Mouse (Mus musculus) midbrain, embryonic 16.5 days (tissue): ENCODE measurements around the gene Gm28305. TPM values are rescaled to one million over a fixed set of nuclear protein-coding genes. Genes with fewer than 3 reads are reported as not detected.

Experiments
- ATAC-seq: fragments of 200-750 bp; cut with Nextera tagmentation; 2 replicates; pipeline ENCODE4 v1.8.0; 2017; ENCODE audit warnings: moderate TSS enrichment
- H3K27ac ChIP-seq: fragments of 300-500 bp; sonication (generic); 2 replicates; pipeline ENCODE4 v1.5.1; 2014; ENCODE audit warnings: mild to moderate bottlenecking, low read length, mixed read lengths
- H3K27me3 ChIP-seq: fragments of 300-500 bp; sonication (generic); 2 replicates; pipeline ENCODE4 v1.6.1; 2014; ENCODE audit warnings: low read depth, low read length, mixed read lengths; ENCODE audit not compliant: control insufficient read depth, insufficient read depth
- H3K36me3 ChIP-seq: fragments of 300-500 bp; sonication (generic); 2 replicates; pipeline ENCODE4 v1.6.1; 2014; ENCODE audit warnings: mild to moderate bottlenecking, low read length, moderate library complexity, mixed read lengths; ENCODE audit not compliant: control insufficient read depth, insufficient read depth
- H3K4me1 ChIP-seq: fragments of 300-500 bp; sonication (generic); 2 replicates; pipeline ENCODE4 v1.6.1; 2014; ENCODE audit warnings: mild to moderate bottlenecking, low read length, mixed read lengths; ENCODE audit not compliant: control insufficient read depth, insufficient read depth
- H3K4me2 ChIP-seq: fragments of 300-500 bp; sonication (generic); 2 replicates; pipeline ENCODE4 v1.6.1; 2014; ENCODE audit warnings: mild to moderate bottlenecking, low read length, mixed read lengths
- H3K4me3 ChIP-seq: fragments of 300-500 bp; sonication (generic); 2 replicates; pipeline ENCODE4 v1.5.1; 2014; ENCODE audit warnings: low read depth, mild to moderate bottlenecking, low read length, moderate library complexity, mixed read lengths
- H3K9ac ChIP-seq: fragments of 300-500 bp; sonication (generic); 2 replicates; pipeline ENCODE4 v1.6.1; 2014; ENCODE audit warnings: low read depth, low read length, mixed read lengths
- H3K9me3 ChIP-seq: fragments of 300-500 bp; sonication (generic); replicated peaks from 2 replicates; pipeline ENCODE4 v1.6.1; 2014; ENCODE audit warnings: mild to moderate bottlenecking, low read length, mixed read lengths; ENCODE audit not compliant: control insufficient read depth, poor library complexity, severe bottlenecking
- WGBS: fragments of 180-500 bp; shearing (Covaris S2); extraction: QIAGEN DNeasy Blood & Tissue Kit; methylation state at CpG from one replicate; pipeline ENCODE4 v1.1.7; 2014; 5-methylcytosine and 5-hydroxymethylcytosine counted together
- polyA plus RNA-seq: library from polyadenylated mRNA; unstranded; fragments of >200 nt; fragmentation: Nextera tagmentation; extraction: Ambion mirVana; gene quantifications from 2 replicates; pipeline ENCODE4 v1.2.1, GENCODE M21; 2015

The Gm28305 gene
- polyA plus RNA-seq, 1 experiment from 2014 or later = not detected

DNA sequence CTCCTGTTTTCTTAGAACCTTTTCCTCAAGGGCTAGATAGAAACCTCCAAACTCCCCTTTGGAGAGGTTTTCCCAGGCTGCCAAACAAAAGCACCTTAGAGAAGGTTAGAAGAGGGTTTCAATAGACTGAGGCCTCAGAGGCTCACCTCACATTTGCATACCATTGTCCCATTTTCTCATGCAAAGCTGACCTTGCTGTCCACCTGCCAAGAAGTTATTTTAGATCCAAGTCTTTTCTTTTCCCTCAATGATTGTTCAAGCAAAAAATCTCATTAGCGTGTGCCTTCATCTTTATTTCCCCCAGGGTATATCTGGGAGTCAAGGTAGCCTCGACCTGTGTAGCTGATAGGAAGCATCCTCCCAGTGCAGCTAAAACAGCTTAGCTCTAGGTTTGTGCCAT, 62.4 kb downstream of the Gm28305 start:
- no peak for ATAC-seq
- no peaks in the 10 kb centered on the region for H3K36me3 ChIP-seq
- no peaks in the 10 kb centered on the region for H3K27me3 ChIP-seq
- no peak overlapping the region for H3K4me3 ChIP-seq
- H3K9me3 ChIP-seq = no peaks in the 10 kb centered on the region
- H3K9ac ChIP-seq = no peak overlapping the region
- WGBS = 27% methylated on average over 2 of the region's 2 CpGs
- no peak overlapping the region for H3K27ac ChIP-seq
- no peak overlapping the region for H3K4me2 ChIP-seq
- H3K4me1 ChIP-seq = no peaks in the 10 kb centered on the region; the same call in 1 of the 2 replicates

DNA sequence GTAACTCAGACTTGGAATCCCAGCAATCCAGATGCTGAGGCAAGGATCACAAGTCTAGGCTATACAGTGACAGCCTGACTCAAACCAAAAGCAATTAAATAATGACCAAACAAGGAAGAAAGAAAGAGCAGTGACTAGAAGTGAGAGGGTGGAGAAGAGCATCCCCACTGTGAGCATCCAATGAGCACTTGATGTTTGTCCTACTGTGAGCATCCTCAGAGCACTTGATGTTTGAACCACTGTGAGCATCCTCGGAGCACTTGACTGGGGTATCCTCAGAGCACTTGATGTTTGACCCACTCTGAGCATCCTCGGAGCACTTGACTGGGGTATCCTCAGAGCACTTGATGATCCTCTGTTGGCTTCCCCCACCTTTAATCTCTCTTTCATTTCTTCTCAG, 64.5 kb downstream of the Gm28305 start:
- H3K27ac ChIP-seq = no peak overlapping the region
- no peak overlapping the region for H3K4me2 ChIP-seq
- H3K4me3 ChIP-seq = no peak overlapping the region
- H3K9ac ChIP-seq = no peak overlapping the region
- no peaks in the 10 kb centered on the region; the same call in 1 of the 2 replicates for H3K4me1 ChIP-seq
- no peaks in the 10 kb centered on the region for H3K36me3 ChIP-seq
- WGBS = 87% methylated on average over 2 of the region's 2 CpGs
- ATAC-seq = no peak
- no peaks in the 10 kb centered on the region for H3K27me3 ChIP-seq
- H3K9me3 ChIP-seq = no peaks in the 10 kb centered on the region

- H3K9ac ChIP-seq = no peak overlapping the region
- 87% methylated on average over 9 of the region's 9 CpGs for WGBS
- no peaks in the 10 kb centered on the region; the same call in 1 of the 2 replicates for H3K4me1 ChIP-seq
- no peak for ATAC-seq
- H3K27ac ChIP-seq = no peak overlapping the region
- H3K4me2 ChIP-seq = no peak overlapping the region
- H3K27me3 ChIP-seq = no peaks in the 10 kb centered on the region
- no peaks in the 10 kb centered on the region for H3K9me3 ChIP-seq
- H3K36me3 ChIP-seq = no peaks in the 10 kb centered on the region
- H3K4me3 ChIP-seq = no peak overlapping the region
These were observed 66.5 kb downstream of the Gm28305 start for GRCm38 (mm10) chr9:104106930-104107329.

DNA sequence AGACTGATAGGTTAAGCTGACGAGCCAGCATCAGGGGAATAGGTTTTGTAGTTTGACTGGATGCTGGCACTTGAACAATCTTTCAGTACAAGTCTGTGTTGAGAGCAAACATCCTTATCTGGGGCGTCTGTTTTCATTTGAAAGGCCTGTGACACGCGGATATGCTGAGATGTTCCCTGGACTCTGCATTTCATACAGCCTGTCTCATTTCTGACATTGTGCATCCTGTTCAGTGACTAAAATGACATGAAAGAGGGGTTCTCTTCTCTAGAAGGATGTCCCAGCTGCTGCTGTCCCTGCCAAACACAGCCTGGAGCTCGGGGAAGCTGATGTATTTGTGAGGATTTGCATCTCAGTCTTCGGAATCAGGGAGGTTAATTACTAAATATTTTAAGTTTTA, 67.0 kb downstream of the Gm28305 start:
- no peak overlapping the region for H3K9ac ChIP-seq
- H3K27ac ChIP-seq = no peak overlapping the region
- H3K36me3 ChIP-seq = no peaks in the 10 kb centered on the region
- H3K4me3 ChIP-seq = no peak overlapping the region
- H3K4me1 ChIP-seq = no peaks in the 10 kb centered on the region; the same call in 1 of the 2 replicates
- no peak for ATAC-seq
- 77% methylated on average over 6 of the region's 6 CpGs for WGBS
- H3K4me2 ChIP-seq = no peak overlapping the region
- H3K9me3 ChIP-seq = no peaks in the 10 kb centered on the region
- no peaks in the 10 kb centered on the region for H3K27me3 ChIP-seq

GRCm38 (mm10) chr9:104108571-104109143, 68.2 kb downstream of the Gm28305 start:
- no peaks in the 10 kb centered on the region for H3K27me3 ChIP-seq
- no peaks in the 10 kb centered on the region for H3K4me1 ChIP-seq
- H3K36me3 ChIP-seq = no peaks in the 10 kb centered on the region
- H3K4me2 ChIP-seq = no peak overlapping the region
- no peaks in the 10 kb centered on the region for H3K9me3 ChIP-seq
- no peak overlapping the region for H3K9ac ChIP-seq
- no peak for ATAC-seq
- WGBS = 68% methylated on average over 2 of the region's 2 CpGs
- no peak overlapping the region for H3K27ac ChIP-seq
- no peak overlapping the region for H3K4me3 ChIP-seq

- no peaks in the 10 kb centered on the region for H3K9me3 ChIP-seq
These were observed 68.7 kb downstream of the Gm28305 start for GRCm38 (mm10) chr9:104109151-104109550.

GRCm38 (mm10) chr9:104123101-104123500, 82.6 kb downstream of the Gm28305 start:
- H3K4me3 ChIP-seq = no peak overlapping the region
- no peaks in the 10 kb centered on the region for H3K36me3 ChIP-seq
- ATAC-seq = no peak
- H3K27ac ChIP-seq = no peak overlapping the region
- no peak overlapping the region for H3K4me2 ChIP-seq
- peaks cover 6% of the 10 kb centered on the region for H3K4me1 ChIP-seq
- H3K9ac ChIP-seq = no peak overlapping the region
- 78% methylated on average over 5 of the region's 5 CpGs for WGBS
- H3K27me3 ChIP-seq = no peaks in the 10 kb centered on the region
- H3K9me3 ChIP-seq = no peaks in the 10 kb centered on the region

More at GRCm38 (mm10) chr9:104109151-104109550, 68.7 kb downstream of the Gm28305 start:
- 88% methylated on average over 5 of the region's 5 CpGs for WGBS
- H3K4me2 ChIP-seq = no peak overlapping the region
- no peak overlapping the region for H3K4me3 ChIP-seq
- H3K9ac ChIP-seq = no peak overlapping the region
- ATAC-seq = no peak
- H3K36me3 ChIP-seq = no peaks in the 10 kb centered on the region
- H3K4me1 ChIP-seq = no peaks in the 10 kb centered on the region
- H3K27ac ChIP-seq = no peak overlapping the region
- H3K27me3 ChIP-seq = no peaks in the 10 kb centered on the region

DNA sequence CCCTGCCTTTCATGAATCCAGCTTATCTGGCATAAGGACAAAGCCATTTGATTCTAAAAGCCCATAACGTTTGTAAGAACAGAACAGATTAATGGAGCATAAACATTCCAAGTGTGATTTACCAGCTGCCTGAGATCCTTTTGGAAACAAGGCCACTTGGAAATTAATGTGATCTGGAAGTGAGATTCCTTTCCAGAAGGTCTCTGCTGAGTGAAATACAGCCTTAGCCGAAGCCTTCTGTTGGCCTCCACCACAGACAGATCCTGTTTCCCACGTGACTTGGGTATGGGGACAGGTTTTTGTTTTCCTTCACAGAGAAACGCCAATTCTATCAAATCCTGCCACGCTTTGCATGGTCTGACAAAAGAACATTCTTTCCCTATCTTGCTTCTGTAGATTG, 83.2 kb downstream of the Gm28305 start:
- Histone ChIP-seq H3K9me3 (no peaks in the 10 kb centered on the region), H3K4me1 (peaks cover 10% of the 10 kb centered on the region), H3K27ac (no peak overlapping the region), H3K27me3 (no peaks in the 10 kb centered on the region), H3K36me3 (no peaks in the 10 kb centered on the region), H3K4me3 (no peak overlapping the region), H3K9ac (no peak overlapping the region), H3K4me2 (no peak overlapping the region)
- WGBS = 31% methylated on average over 5 of the region's 5 CpGs
- no peak for ATAC-seq
